Mouse (Mus musculus) left cerebral cortex, adult 8-10 months (tissue): Measurements from ENCODE around the gene Gm28230. TPM values are rescaled to one million over a fixed set of nuclear protein-coding genes. Genes with fewer than 3 reads are reported as not detected.

ENCODE experiments used
- DNase-seq, 2 experiments: peaks; one replicate each; pipeline ENCODE4 v3.0.0; 2022; ENCODE audit warnings: low spot score in 2 of 2
- total RNA-seq, 4 experiments: library from RNA; stranded (reverse); gene quantifications; 2 replicates each; pipeline ENCODE4 v1.2.4; 2022

The Gm28230 gene
- total RNA-seq, 4 experiments from 2014 or later: not detected

- no peak for DNase-seq
Observed at GRCm38 (mm10) chr2:74722949-74723348, 3.6 kb upstream of the Gm28230 start.

GRCm38 (mm10) chr2:74724244-74725015 lies 2.1 kb upstream of the Gm28230 start:
- no peak for DNase-seq

GRCm38 (mm10) chr2:74725171-74725570 lies 1.4 kb upstream of the Gm28230 start:
- no peak for DNase-seq

DNA sequence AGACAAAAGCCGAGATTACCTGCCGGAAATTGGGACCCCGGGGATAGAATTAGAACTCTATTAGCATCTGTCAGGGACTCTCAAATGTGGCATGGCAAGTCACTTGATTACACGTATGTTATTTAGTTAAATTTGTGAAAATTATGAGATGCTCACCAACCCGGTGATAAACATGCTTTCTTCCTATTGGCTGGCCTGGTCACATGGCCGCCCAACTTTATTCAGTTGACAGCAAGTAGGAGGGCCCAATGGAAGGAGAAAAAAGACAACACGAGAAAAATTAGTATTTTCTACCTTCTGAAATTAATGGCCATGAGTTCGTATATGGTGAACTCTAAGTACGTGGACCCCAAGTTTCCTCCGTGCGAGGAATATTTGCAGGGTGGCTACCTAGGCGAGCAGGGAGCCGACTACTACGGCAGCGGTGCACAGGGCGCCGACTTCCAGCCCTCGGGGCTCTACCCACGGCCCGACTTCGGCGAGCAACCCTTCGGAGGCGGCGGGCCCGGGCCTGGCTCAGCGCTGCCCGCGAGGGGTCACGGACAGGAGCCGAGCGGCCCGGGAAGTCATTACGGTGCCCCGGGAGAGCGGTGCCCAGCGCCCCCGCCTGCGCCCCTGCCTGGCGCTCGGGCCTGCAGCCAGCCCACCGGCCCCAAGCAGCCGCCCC lies 578 bp downstream of the Gm28230 start:
- DNase-seq: no peak

DNA sequence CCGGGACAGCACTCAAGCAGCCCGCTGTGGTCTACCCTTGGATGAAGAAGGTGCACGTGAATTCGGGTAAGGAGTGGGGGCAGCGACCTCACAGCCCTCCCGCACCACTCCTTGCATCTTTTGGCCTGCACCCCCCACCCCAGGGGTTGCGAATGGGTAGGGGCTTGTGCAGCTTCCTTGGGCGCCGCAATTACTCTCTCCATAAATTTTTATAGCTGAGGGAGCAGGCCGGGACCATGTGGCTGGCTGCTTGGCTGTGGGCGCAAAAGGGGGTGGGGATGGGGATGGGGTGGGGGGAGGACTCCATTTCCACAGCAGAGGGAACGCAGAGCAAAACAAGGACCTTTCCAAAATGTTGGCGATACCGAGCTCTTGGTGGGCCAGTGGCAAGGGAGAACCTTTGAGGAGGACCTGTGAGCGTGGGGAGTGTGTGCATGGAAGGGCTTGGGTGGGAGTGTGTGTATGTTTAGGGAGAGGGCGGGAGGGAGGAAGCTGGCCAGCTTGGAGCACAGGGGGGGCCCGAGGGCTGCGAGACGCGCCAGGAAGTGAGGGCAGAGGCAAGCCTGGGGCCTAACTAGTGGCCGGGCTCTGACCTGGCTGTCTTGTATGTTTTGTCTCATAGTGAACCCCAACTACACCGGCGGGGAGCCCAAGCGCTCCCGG lies 1.2 kb downstream of the Gm28230 start:
- DNase-seq: no peak

DNA sequence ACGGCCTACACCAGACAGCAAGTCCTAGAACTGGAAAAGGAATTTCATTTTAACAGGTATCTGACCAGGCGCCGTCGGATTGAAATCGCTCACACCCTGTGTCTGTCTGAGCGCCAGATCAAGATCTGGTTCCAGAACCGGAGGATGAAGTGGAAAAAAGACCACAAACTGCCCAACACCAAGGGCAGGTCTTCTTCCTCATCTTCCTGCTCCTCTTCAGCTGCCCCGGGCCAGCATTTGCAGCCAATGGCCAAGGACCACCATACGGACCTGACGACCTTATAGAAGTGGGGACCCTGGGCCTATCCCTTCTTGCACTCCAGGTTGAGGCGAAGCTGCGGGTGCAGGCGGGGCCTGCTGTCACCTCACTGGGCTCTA lies 1.8 kb downstream of the Gm28230 start:
- DNase-seq: no peak

- no peak for DNase-seq
Observed at GRCm38 (mm10) chr2:74730331-74730730, 3.8 kb downstream of the Gm28230 start.

- DNase-seq: no peak
Observed at GRCm38 (mm10) chr2:74731055-74731454, 4.5 kb downstream of the Gm28230 start.

GRCm38 (mm10) chr2:74731799-74732512 lies 5.4 kb downstream of the Gm28230 start:
- DNase-seq: no peak

DNA sequence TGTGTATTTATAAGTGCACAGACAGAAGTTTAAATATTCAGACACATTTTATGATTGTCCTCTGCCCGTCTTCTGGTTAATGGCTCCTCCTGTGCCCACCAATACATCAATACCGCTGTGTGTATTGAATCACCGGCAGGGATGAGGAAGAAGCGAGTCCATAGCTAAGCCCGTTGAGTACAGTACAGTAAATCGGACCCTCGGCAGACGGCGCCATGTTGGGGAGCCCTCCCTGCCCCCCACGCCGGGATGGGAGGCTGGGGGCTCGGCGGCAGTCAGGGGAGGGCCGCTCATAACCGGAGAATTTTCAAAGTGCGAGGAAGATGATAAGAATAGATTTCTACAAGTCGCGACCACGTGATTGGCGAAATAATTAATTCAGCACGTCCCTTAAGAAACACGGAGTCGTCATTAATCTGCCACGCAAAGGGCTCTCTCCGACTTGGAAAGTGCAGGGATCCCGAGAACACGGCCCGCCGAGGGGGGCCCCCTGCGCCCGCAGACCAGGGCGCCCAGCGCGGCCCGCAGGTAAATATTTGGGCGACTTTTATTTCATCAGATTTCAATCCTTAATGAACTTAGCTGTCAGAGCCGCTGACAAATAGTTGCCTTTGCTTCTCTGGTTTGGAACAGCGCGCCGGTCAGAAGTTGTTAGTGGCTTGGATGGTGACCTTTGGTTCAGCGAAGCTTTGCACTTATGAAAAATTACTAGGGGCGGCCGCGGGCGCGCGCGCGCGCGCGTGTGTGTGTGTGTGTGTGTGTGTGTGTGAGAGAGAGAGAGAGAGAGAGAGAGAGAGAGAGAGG lies 6.2 kb downstream of the Gm28230 start:
- no peak for DNase-seq

DNA sequence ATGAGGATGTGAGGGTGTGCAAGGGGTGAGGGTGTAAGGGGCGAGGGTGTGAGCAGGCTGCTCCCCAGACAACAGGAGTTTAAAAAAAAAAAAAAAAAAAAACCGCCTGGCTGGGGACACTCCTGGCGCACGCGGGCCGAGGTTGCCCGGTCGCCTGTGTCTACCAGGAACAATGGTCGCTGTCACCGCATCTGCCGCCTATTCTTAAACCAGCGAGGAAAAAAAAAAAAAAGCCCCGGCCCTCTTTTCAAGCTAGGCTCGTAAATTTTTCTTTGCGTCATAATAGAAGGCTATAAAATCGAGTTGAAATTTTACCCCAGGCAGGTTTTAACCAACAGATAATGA lies 6.8 kb downstream of the Gm28230 start:
- no peak for DNase-seq

DNA sequence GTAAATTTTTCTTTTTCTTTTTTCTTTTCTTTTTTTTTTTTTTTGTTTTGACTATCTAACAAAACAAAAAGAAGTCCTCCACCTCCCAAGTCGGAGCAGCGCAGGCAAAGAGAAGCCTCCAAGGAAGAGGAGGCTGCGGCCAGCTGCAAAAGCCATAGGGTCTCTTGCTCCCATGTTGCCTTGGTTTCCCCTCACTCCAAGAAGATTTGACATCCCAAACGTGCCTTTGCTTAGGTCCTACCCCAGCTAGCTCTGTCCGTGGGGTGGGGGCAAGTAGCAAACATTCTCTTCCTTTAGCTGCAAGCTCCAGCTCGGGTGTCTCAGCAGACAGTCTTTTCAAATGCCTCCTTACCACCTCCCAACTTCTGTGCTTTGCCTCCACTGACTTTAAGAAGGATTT lies 7.2 kb downstream of the Gm28230 start:
- DNase-seq: no peak

- DNase-seq: no peak
Observed at GRCm38 (mm10) chr2:74734451-74734850, 7.9 kb downstream of the Gm28230 start.

DNA sequence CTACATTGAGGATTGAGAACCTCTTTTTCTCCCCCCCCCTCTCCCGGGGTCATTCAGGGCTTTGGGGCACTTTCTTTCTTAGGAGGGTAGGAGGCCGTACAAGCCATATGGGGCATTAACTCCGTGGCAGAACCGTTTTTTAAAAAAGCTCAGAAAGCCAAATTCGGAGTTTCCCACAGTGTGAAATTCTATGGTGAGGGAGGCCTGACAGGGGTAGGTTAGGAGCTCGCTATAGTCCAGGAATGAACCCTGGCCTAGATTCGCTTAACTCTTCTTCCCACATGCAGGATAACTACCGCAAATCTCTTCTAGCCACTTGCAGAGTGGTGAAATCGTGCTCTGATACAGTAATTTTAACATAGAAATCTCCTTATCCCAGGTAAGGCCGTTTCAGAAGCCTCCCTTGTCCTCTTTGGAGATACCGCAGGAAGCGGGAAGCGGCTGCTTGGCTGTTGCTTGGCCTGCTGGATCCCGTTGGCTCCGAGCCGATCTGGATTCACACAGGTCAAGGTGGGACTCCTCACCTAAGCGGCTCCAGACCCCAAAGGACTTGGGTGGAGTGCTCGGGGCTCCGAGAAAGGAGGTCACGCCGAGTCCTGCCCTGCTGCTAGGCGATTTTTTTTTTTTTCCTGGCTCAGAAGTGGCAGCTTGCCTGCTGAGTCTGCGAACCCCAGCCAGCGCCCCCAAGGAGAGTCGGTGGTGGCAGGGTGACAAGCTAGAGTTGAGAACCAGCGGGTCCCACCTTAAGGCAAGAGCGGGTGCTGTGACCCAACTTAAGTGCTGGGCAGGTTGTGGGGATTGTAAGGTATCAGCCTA lies 8.7 kb downstream of the Gm28230 start:
- no peak for DNase-seq

GRCm38 (mm10) chr2:74735851-74736687 lies 9.5 kb downstream of the Gm28230 start:
- no peak for DNase-seq

DNA sequence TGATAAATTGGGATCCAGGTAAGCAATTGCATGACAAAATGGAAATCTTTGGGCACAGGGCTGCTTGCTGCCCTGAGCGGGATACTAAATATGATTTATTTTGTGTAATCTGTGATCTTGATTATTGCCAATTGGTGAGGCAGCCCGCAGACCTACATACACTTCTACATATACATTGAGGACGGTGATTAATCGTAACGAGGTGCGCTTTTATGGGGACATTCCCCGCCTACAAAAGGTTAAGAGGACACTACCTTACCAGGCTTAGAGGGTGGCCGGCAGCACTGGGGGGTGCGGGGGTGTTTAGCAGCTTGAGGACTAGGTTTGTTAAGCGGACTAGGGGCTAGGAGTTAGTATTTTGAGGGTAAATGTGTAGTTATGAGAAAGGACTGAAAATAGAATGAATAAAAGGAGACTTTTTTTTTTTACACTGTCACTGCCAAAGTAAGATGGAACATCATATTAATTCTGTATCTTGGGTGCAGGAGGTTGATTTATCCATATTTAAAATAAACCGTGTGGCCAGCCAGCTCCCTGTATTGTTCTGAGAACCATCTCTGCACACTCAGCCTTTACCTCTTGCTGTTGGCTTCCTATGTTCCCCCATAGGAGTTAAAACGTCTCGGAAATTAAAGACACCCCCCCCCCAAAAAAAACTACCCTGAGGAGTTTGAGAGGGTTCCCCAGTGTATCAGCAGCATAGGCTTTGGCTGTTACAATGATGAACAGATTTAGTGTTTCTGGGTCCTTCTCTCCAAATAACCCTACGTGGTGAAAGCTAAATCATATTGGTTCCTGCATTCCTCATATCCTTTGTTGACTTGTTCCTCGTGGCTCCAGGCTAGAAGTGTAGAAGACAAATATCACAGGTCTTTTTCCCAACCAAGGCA lies 10.4 kb downstream of the Gm28230 start:
- no peak for DNase-seq

GRCm38 (mm10) chr2:74737578-74738070 lies 11.1 kb downstream of the Gm28230 start:
- no peak for DNase-seq
